Mouse (Mus musculus) cerebral cortex, adult 2 months (tissue): ENCODE measurements around the gene Hsdl2.

Experiments used
- WGBS: fragments of 180-500 bp; shearing (Covaris S2); methylation state at CpG from one replicate; pipeline ENCODE4 v1.1.7; 2018; 5-methylcytosine and 5-hydroxymethylcytosine counted together

Hsdl2 gene

GRCm38 (mm10) chr4:59581314-59582185, at the start of gene Hsdl2:
Gene Hsdl2 (plus strand): TSS chr4:59581563.
- under 1% methylated on average over 61 of the region's 61 CpGs for WGBS

GRCm38 (mm10) chr4:59533268-59533667, 48.1 kb upstream of the Hsdl2 start:
- 69% methylated on average over 2 of the region's 2 CpGs for WGBS

GRCm38 (mm10) chr4:59536281-59536680, 45.1 kb upstream of the Hsdl2 start:
- WGBS, result 98% methylated on average over 1 of the region's 1 CpGs

- 70% methylated on average over 2 of the region's 2 CpGs for WGBS
These were observed 36.7 kb upstream of the Hsdl2 start for GRCm38 (mm10) chr4:59544654-59545053.

- WGBS, result 52% methylated on average over 7 of the region's 7 CpGs
These were observed 34.9 kb upstream of the Hsdl2 start for GRCm38 (mm10) chr4:59546285-59547071.

- WGBS, result 27% methylated on average over 11 of the region's 11 CpGs
These were observed 34.0 kb upstream of the Hsdl2 start for GRCm38 (mm10) chr4:59547136-59547889.

- 5% methylated on average over 18 of the region's 18 CpGs for WGBS
These were observed 33.3 kb upstream of the Hsdl2 start for GRCm38 (mm10) chr4:59548011-59548559.

- under 1% methylated on average over 83 of the region's 83 CpGs for WGBS
These were observed 32.7 kb upstream of the Hsdl2 start for GRCm38 (mm10) chr4:59548560-59549174.

GRCm38 (mm10) chr4:59549175-59549976, 32.0 kb upstream of the Hsdl2 start, which contains the start of gene Ptbp3:
Gene Ptbp3 (minus strand): TSS chr4:59549364.
- WGBS, result under 1% methylated on average over 77 of the region's 83 CpGs

GRCm38 (mm10) chr4:59549977-59550560, 31.3 kb upstream of the Hsdl2 start:
- 24% methylated on average over 11 of the region's 11 CpGs for WGBS

GRCm38 (mm10) chr4:59551901-59552300, 29.5 kb upstream of the Hsdl2 start:
- WGBS, result 65% methylated on average over 1 of the region's 1 CpGs

GRCm38 (mm10) chr4:59552835-59553234, 28.5 kb upstream of the Hsdl2 start:
- WGBS, result 94% methylated on average over 5 of the region's 5 CpGs

- 74% methylated on average over 3 of the region's 3 CpGs for WGBS
These were observed 27.8 kb upstream of the Hsdl2 start for GRCm38 (mm10) chr4:59553576-59553975.

GRCm38 (mm10) chr4:59557343-59557742, 24.0 kb upstream of the Hsdl2 start:
- WGBS, result 96% methylated on average over 4 of the region's 4 CpGs

GRCm38 (mm10) chr4:59558096-59558720, 23.2 kb upstream of the Hsdl2 start:
- WGBS, result 82% methylated on average over 6 of the region's 6 CpGs

GRCm38 (mm10) chr4:59560141-59560540, 21.2 kb upstream of the Hsdl2 start:
- WGBS, result 85% methylated on average over 6 of the region's 6 CpGs

GRCm38 (mm10) chr4:59564128-59564527, 17.2 kb upstream of the Hsdl2 start:
- 94% methylated on average over 3 of the region's 3 CpGs for WGBS

- WGBS, result 70% methylated on average over 8 of the region's 8 CpGs
These were observed 15.7 kb upstream of the Hsdl2 start for GRCm38 (mm10) chr4:59565571-59566188.
